Mouse (Mus musculus): ENCODE data around the gene Srsf6. TPM values are rescaled to one million over a fixed set of nuclear protein-coding genes. Genes with fewer than 3 reads are reported as not detected.

The Srsf6 gene
- polyA plus RNA-seq, 1 experiment from 2014 or later = 95.6 TPM

Other genes with a start within 250 kb of the Srsf6 start
- 0.02 and 0.06 TPM in 2 replicates for gene L3mbtl1, start 11.9 kb downstream of the Srsf6 start, polyA plus RNA-seq (2015; fragmentation: Nextera tagmentation; extraction: Ambion mirVana)
- gene Sgk2, start 55.8 kb downstream of the Srsf6 start, polyA plus RNA-seq (2015; fragmentation: Nextera tagmentation; extraction: Ambion mirVana) = 5.4 and 5.8 TPM in 2 replicates
- gene Ift52, start 85.8 kb downstream of the Srsf6 start, polyA plus RNA-seq (2015; fragmentation: Nextera tagmentation; extraction: Ambion mirVana) = 15.5 and 16.6 TPM in 2 replicates
- gene Mybl2, start 123.2 kb downstream of the Srsf6 start, polyA plus RNA-seq (2015; fragmentation: Nextera tagmentation; extraction: Ambion mirVana) = 46.9 and 49.9 TPM in 2 replicates
- gene Gtsf1l, start 156.3 kb downstream of the Srsf6 start, polyA plus RNA-seq (2015; fragmentation: Nextera tagmentation; extraction: Ambion mirVana) = not detected in 2 replicates

Measured in liver, embryonic 15.5 days (tissue).